Mouse (Mus musculus) lung, postnatal 14 days (tissue): ENCODE measurements around the gene Cdk5r2.
A peak's percentile ranks its signal among the peaks of the same experiment; 100 is the strongest.

Experiments
- DNase-seq: peaks from one replicate; pipeline ENCODE4 v3.0.0; 2021

The Cdk5r2 gene

DNA sequence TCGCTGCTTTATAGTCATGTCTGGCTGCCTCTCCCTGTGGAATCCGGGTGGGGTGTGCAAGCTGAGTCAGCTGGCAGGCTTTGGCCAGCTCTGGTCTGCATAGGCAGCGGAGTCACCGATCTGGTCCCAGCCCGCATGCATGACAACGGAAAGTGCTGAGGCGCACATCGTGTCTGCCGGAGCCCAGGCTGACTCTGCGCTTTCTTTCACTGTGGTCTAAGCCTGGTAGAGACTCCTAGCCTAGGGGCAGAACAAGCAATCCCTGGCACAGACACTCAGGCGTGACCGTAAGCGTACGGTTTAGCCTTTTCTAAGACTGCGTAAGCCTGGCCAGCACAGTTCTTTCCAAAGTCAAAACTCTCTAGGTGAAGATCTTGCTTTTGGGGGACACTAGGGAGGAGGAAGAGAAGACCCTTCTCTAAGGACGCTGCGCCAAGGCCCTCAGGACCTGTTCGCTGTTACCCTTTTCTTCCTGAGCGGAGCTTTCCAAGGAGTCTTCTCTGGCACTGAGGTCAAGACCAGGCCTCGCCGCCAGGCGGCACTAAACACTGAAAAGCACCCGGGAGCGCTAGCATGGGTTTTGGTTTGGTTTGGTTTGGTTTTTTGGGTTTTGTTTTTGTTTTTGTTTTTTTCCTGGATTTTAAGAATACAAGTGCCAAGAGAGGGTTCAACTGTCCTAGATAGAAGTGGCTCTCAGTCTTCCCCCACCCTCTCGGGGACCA lies 38.6 kb downstream of the Cdk5r2 start, which contains the start of gene Cryba2:
Gene Cryba2 (minus strand): TSS at position 10 of the 722 bp plus-strand sequence.
- DNase-seq = peak; percentile 51

DNA sequence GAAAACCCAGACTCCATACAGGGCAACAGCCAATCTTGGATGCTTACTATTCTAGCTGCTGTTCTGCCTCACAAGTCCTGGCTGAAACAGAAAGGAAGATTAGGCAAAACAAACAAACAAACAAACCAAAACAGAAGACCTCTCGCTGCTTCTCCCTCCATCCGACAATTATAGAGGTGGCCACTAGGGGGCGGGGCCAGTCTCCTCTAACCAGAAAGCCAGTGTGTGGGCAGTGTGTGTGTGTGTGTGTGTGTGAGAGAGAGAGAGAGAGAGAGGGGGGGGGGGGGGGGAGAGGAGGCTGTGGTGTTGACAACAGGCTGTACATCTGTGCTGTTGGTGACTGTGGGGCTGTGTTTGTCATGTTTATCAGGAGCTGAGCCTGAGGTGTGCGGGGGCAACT lies 40.2 kb downstream of the Cdk5r2 start:
- DNase-seq = peak; percentile 59

DNA sequence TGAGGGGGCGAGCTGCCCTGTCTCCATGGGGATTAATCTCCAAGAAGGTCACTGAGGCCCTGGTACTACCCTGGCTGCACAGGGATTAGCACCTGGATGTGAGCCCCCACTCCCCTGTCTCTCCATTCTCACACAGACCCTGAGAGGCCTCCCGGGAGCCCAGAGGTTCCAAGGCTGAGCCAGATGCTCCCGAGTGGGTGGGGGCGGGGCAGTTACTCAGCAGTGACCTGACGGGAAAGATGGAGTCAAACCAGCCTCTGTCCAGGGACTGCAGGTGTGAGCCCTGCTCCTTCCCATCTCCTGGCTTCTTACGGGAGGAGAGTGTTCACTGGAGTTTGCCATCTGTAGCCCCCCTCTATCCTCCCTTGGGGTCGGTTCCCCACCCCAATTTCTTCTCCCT lies 43.2 kb downstream of the Cdk5r2 start:
- no peak for DNase-seq

- DNase-seq = no peak
These were observed 44.1 kb downstream of the Cdk5r2 start for GRCm38 (mm10) chr1:74898656-74899431.

DNA sequence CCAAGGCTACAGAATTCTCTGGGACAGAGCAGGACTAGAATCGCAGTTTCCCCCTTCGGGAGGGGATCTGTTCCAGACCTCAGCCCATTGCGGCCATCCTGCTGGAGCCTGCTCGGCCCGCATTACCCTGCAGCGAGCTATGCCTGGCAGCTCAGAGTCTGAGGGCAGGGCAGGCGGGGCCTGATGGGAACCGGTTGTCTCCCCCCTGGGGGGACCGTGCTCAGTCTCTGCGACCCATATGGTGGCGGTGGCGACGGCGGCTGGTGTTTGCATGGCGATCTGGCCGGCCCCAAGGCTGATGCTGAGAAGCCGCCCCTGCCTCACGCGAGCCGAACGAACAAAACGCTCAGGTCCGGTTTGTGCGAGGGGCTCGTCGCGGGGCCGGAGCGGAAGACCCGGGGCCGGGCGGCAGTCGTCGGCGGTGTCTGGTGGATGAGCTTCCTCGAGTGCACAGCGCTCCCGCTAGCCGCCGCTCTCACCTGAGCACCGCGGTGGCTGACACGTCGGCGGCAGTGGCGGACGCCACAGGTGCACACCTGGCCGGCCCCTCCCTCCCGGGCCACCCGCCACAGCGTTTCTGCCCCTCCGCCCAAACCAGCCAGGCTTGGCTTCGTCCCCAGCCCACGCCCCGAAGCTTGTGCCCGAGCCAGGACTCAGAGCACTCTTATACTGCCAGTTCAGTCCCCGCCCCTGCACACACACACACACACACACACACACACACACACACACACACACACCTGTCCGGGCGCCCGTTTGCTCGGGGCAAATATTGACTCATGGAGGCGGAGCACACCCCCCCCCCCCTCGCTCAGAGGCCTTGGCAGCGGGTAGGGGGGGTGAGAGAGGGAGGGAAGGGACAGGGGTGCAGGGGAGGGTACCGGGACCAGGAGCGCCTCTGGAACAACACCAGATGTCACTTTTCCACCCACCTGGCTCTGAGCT lies 45.9 kb downstream of the Cdk5r2 start:
- peak; percentile 74 for DNase-seq

- DNase-seq = peak; percentile 66
These were observed 47.0 kb downstream of the Cdk5r2 start for GRCm38 (mm10) chr1:74901686-74902085.

- no peak for DNase-seq
These were observed 47.5 kb downstream of the Cdk5r2 start for GRCm38 (mm10) chr1:74902191-74902590.
